Mouse (Mus musculus) intestine, embryonic 14.5 days (tissue): ENCODE data around the gene Cbwd1. TPM values are rescaled to one million over a fixed set of nuclear protein-coding genes. Genes with fewer than 3 reads are reported as not detected.

Source experiments
- ATAC-seq: fragments of 200-750 bp; cut with Nextera tagmentation; replicated peaks from 2 replicates; pipeline ENCODE4 v1.8.0; 2017; ENCODE audit warnings: low read depth, moderate number of reproducible peaks, moderate TSS enrichment, moderate library complexity; ENCODE audit not compliant: low FRiP score, low TSS enrichment
- DNase-seq: peaks from one replicate; pipeline ENCODE4 v3.0.0-alpha.2; 2018; ENCODE audit warnings: low spot score
- H3K27ac ChIP-seq: fragments of 300-500 bp; sonication (generic); 2 replicates; pipeline ENCODE4 v1.5.1; 2014; ENCODE audit warnings: low read depth, mild to moderate bottlenecking, control low read depth
- H3K27me3 ChIP-seq: fragments of 300-500 bp; sonication (generic); replicated peaks from 2 replicates; pipeline ENCODE4 v1.6.1; 2014; ENCODE audit warnings: low read length, control low read depth; ENCODE audit not compliant: control insufficient read depth, insufficient read depth
- H3K36me3 ChIP-seq: fragments of 300-500 bp; sonication (generic); 2 replicates; pipeline ENCODE4 v1.6.1; 2014; ENCODE audit warnings: low read length, control low read depth; ENCODE audit not compliant: control insufficient read depth, insufficient read depth
- H3K4me1 ChIP-seq: fragments of 300-500 bp; sonication (generic); replicated peaks from 2 replicates; pipeline ENCODE4 v1.6.1; 2014; ENCODE audit warnings: low read length, control low read depth, mixed read lengths; ENCODE audit not compliant: control insufficient read depth, insufficient read depth
- H3K4me2 ChIP-seq: fragments of 300-500 bp; sonication (generic); 2 replicates; pipeline ENCODE4 v1.6.1; 2014; ENCODE audit warnings: low read length
- H3K4me3 ChIP-seq: fragments of 300-500 bp; sonication (generic); 2 replicates; pipeline ENCODE4 v1.5.1; 2014; ENCODE audit warnings: low read depth, low read length, control low read depth, mixed read lengths
- H3K9ac ChIP-seq: fragments of 300-500 bp; sonication (generic); 2 replicates; pipeline ENCODE4 v1.6.1; 2014; ENCODE audit warnings: mild to moderate bottlenecking, low read length
- H3K9me3 ChIP-seq: fragments of 300-500 bp; sonication (generic); 2 replicates; pipeline ENCODE4 v1.6.1; 2016; ENCODE audit warnings: low read length, control low read depth; ENCODE audit not compliant: control insufficient read depth
- WGBS: fragments of 180-500 bp; shearing (Covaris S2); extraction: QIAGEN DNeasy Blood & Tissue Kit; methylation state at CpG from one replicate; pipeline ENCODE4 v1.1.7; 2014; 5-methylcytosine and 5-hydroxymethylcytosine counted together
- polyA plus RNA-seq: library from polyadenylated mRNA; unstranded; fragments of >200 nt; fragmentation: Nextera tagmentation; extraction: Ambion mirVana; gene quantifications from 2 replicates; pipeline ENCODE4 v1.2.1, GENCODE M21; 2014

Gene Cbwd1
- polyA plus RNA-seq, 1 experiment from 2014 or later, result 15.4 TPM

DNA sequence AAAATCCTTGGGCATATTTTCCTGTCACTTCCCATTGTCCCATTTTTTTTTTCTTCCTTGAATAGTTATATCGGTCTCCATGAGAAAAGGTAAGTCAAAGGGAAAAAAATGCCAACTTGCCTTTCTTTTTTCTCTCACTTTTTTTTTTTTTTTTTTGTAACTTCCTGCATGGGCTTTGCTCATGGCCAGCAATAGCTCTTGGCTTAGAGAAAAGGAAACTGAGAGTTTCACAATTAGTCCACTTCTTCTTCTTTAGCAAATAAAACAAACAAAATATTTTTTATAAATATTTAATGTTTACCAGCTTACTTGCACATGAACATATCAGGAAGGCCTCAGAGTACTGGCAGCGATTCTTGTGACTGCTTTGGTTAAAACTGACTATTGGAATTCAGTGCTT lies 4.8 kb upstream of the Cbwd1 start:
- no peak overlapping the region for H3K27ac ChIP-seq
- 85% methylated on average over 2 of the region's 2 CpGs for WGBS
- ATAC-seq, result no peak

DNA sequence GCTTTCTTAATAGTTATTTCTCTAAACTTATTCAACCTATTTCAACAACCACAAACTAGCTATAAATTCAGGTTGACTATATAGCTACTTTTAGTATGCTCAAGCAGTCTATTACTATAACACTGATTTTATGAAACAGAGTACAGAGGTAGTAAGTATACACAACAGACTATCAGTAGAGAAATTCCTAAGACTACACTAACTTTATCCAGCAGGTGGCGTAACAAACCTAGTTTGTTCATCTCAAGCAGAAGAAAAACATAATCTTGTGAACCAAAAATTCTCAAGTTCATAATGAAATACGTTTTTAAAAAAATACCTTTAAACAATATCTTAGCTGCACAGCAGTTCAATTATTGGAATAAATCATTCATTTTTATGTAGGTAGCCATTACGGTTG lies 2.9 kb downstream of the Cbwd1 start:
- WGBS, result 43% methylated on average over 3 of the region's 3 CpGs
- H3K4me2 ChIP-seq, result no peak overlapping the region
- H3K9ac ChIP-seq, result no peak overlapping the region
- H3K4me3 ChIP-seq, result no peak overlapping the region
- H3K4me1 ChIP-seq, result 0 out of 2 replicates have a peak, but pooled peaks cover 7% of the 10 kb centered on the region
- DNase-seq (no peak), ATAC-seq (no peak)
- no peaks in the 10 kb centered on the region for H3K9me3 ChIP-seq
- no peaks in the 10 kb centered on the region for H3K27me3 ChIP-seq
- H3K36me3 ChIP-seq, result peaks cover 12% of the 10 kb centered on the region
- H3K27ac ChIP-seq, result no peak overlapping the region

More for the DNA sequence above, 4.8 kb upstream of the Cbwd1 start:
- Histone ChIP-seq H3K9ac (no peak overlapping the region), H3K36me3 (no peaks in the 10 kb centered on the region), H3K4me1 (no peaks in the 10 kb centered on the region), H3K9me3 (no peaks in the 10 kb centered on the region), H3K4me3 (no peak overlapping the region), H3K27me3 (no peaks in the 10 kb centered on the region), H3K4me2 (no peak overlapping the region)
- DNase-seq, result no peak

DNA sequence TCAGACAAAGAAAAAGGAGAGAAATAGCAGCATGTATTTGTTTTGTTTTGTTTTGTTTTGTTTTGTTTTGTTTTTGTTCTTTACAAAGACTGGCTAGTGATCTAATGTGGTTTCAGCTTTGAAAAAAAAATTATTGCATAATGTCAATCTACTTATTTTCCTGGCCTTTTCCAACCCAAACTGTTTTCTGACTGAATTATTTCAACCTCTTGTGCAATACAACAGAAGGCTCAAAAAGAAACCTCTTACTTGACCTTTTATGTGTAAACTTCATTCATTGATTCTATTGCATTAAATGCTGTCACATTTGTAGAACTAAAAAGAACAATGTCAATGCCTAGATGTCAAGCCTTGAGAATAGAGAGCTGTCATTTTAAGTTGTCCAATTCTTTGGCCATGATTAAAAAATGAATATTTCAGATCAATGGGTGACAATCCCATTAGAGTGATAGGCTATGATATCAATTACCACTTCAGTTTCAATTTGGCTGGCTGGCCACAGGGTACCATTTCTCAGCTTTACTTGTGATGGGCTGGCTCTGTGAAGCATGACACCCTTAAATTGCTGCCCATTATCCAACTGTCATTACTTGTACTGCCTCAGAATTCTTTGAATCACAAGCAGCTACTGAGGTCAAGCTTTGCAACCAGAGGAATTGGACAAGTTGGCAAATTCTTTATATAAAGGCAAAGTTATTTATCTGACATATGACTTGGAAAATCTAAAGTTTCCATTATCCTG lies 15.7 kb downstream of the Cbwd1 start:
- Histone ChIP-seq H3K4me1 (no peaks in the 10 kb centered on the region), H3K9ac (no peak overlapping the region), H3K27ac (no peak overlapping the region), H3K27me3 (no peaks in the 10 kb centered on the region), H3K9me3 (no peaks in the 10 kb centered on the region), H3K4me3 (no peak overlapping the region), H3K36me3 (peaks cover 3% of the 10 kb centered on the region; the same call in 1 of the 2 replicates), H3K4me2 (no peak overlapping the region)
- DNase-seq (no peak), ATAC-seq (no peak)

DNA sequence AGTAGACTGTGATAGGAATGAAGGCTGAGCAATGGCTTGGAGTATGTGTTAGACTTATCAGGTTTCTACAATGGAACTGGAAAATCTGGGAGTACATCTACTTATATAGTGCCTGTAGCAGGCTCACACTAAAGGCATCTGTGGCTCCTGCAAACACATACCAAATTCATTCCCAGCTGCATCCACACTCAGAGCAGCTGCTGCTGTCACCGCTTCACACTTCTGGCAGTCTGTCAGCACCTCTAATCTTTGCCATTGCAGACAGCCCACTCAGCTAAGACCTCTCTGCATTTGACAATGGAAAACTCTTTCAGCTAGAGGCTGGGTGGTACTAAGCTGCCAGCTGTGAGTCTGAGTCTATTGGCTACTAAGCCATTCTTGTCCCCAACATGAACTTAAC lies 24.3 kb downstream of the Cbwd1 start:
- Histone ChIP-seq H3K36me3 (peaks cover 19% of the 10 kb centered on the region; the same call in 1 of the 2 replicates), H3K4me2 (no peak overlapping the region), H3K4me1 (no peaks in the 10 kb centered on the region), H3K9me3 (no peaks in the 10 kb centered on the region), H3K4me3 (no peak overlapping the region), H3K27ac (no peak overlapping the region), H3K27me3 (no peaks in the 10 kb centered on the region), H3K9ac (no peak overlapping the region)
- 78% methylated on average over 1 of the region's 1 CpGs for WGBS
- DNase-seq, result no peak
- no peak for ATAC-seq

DNA sequence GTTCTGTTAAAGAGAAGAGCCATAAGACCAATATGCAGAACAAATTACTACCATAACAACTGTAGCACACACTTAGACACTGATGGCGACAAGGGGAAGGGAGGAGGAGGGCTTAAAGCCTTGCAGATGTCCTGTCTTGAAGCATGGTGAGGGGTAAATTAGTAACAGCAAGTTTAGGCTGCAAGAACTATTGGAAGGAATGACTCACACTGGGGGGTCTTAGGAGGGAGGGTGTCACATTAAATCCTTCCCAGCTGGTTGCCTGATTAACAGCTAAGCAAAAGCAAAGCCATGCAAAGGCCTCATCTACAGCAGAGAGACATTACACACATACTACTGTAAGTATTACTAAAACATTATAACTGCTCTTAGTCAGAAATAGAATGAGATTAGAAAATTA lies 32.4 kb downstream of the Cbwd1 start:
- Histone ChIP-seq H3K9me3 (no peaks in the 10 kb centered on the region), H3K4me1 (no peaks in the 10 kb centered on the region), H3K9ac (no peak overlapping the region), H3K4me3 (no peak overlapping the region), H3K27ac (no peak overlapping the region), H3K36me3 (no peaks in the 10 kb centered on the region), H3K27me3 (no peaks in the 10 kb centered on the region), H3K4me2 (no peak overlapping the region)
- ATAC-seq (no peak), DNase-seq (no peak)
- 68% methylated on average over 1 of the region's 1 CpGs for WGBS

DNA sequence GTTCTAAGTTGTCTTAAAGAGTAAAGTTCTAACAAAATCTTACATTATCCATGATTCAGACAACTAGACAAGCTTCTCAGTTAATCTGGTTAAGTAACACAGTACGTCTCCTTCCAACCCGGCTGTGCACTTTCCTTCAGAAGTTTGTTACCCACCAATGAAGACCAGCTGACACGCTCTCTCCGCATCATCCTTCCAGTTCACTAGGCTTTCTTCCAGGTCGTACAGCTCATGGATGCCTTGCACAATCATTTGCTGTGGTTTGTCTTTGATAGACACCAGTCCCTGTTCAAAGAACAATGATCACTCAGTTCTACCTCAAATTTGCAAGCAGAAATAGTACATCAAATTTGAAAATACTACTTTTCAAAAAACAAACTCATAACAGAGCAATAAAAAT lies 40.5 kb downstream of the Cbwd1 start:
- no peak for ATAC-seq
- Histone ChIP-seq H3K27me3 (no peaks in the 10 kb centered on the region), H3K27ac (no peak overlapping the region), H3K4me3 (no peak overlapping the region), H3K4me2 (no peak overlapping the region), H3K36me3 (peaks cover 24% of the 10 kb centered on the region), H3K9me3 (no peaks in the 10 kb centered on the region), H3K4me1 (no peaks in the 10 kb centered on the region), H3K9ac (no peak overlapping the region)
- WGBS, result 88% methylated on average over 5 of the region's 5 CpGs
- DNase-seq, result no peak

DNA sequence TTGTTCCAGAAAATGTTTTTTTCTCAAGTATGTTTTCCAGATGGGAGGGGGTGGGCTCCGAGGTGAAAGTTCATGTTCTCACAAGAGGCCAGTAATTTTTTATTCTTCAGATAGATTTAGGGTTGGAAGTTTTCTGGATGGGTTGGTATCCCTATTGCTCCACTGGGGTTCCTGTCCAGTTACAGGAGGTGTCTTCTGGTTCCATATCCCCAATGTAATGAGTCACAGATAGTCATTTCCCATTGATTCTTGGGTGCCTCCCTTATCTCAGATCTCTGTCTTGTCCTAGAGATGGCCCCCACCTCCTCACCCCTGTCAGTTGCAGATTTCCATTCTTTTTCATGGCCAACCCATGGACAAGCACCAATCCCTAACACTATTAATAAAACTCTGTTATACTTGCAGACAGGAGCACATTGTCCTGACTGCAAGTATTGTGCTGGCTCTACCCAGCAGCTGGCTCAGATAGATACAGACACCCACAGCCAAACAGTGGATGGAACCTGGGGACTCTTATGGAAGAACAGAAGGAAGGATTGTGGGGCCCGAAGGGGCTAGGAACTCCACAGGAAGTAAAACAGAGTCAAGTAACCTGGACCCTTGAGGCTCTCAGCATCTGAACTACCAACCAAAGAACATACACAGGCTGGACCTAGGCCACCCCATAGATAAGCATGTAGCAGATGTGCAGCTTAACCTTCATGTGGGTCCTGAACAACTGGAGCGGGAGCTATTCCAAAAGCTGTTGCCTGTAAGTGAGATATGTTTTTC lies 52.8 kb downstream of the Cbwd1 start:
- Histone ChIP-seq H3K27me3 (peaks cover 14% of the 10 kb centered on the region), H3K9ac (no peak overlapping the region), H3K27ac (no peak overlapping the region), H3K9me3 (no peaks in the 10 kb centered on the region), H3K4me2 (no peak overlapping the region), H3K4me1 (no peaks in the 10 kb centered on the region), H3K4me3 (no peak overlapping the region), H3K36me3 (no peaks in the 10 kb centered on the region)
- 92% methylated on average over 3 of the region's 3 CpGs for WGBS
- ATAC-seq, result no peak
- DNase-seq, result no peak

DNA sequence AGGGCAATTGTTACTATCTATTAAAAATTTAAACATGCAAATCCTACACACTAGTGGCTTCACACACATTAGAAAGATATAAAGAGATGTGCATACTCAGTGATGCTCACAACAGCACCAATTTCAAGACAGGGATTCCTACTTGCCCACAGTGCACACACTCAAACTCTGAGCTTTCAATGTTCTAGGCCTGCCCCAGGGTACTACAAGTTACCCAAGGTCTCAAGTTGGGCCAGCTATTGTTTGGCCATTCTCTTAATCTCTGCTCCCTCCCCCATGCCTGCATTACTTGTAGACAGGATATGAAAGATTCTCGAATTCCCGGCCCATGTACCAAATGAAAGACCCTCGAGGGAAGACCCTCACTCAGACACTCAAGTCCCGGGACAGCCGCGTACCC lies 53.8 kb downstream of the Cbwd1 start:
- Histone ChIP-seq H3K4me1 (no peaks in the 10 kb centered on the region), H3K27ac (no peak overlapping the region), H3K27me3 (peaks cover 23% of the 10 kb centered on the region), H3K9me3 (no peaks in the 10 kb centered on the region), H3K9ac (no peak overlapping the region), H3K4me3 (no peak overlapping the region), H3K36me3 (no peaks in the 10 kb centered on the region), H3K4me2 (no peak overlapping the region)
- 92% methylated on average over 4 of the region's 6 CpGs for WGBS
- ATAC-seq, result no peak
- DNase-seq, result no peak

DNA sequence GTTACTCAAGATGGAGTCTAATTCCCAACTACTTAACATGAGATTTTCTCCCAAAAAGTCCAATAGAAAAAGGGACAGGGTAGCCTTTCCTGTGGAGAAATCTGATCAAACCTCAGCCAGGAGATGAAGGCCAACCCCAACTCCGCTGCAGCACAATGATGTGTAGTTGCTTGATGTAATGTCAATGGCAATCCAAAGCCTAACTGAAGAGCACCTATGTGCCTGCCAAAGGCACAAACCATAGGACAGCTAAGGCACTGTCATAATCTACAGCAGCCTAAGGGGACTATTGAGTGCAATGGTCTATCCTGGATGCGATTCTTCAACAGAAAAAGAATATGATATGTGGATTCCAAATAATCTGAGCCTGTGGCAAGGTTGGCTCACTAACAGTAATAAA lies 58.6 kb downstream of the Cbwd1 start:
- H3K27me3 ChIP-seq, result peaks cover 71% of the 10 kb centered on the region
- WGBS, result 48% methylated on average over 2 of the region's 2 CpGs
- H3K9ac ChIP-seq, result no peak overlapping the region
- H3K4me1 ChIP-seq, result peaks cover 8% of the 10 kb centered on the region
- DNase-seq (no peak), ATAC-seq (no peak)
- H3K4me3 ChIP-seq, result no peak overlapping the region
- H3K9me3 ChIP-seq, result no peaks in the 10 kb centered on the region
- H3K4me2 ChIP-seq, result no peak overlapping the region
- no peaks in the 10 kb centered on the region for H3K36me3 ChIP-seq
- no peak overlapping the region for H3K27ac ChIP-seq
